Mouse (Mus musculus): ENCODE data around the gene Strip1. TPM values are rescaled to one million over a fixed set of nuclear protein-coding genes. Genes with fewer than 3 reads are reported as not detected.

Gene Strip1
- polyA plus RNA-seq, 1 experiment, result 36.0 TPM

DNA sequence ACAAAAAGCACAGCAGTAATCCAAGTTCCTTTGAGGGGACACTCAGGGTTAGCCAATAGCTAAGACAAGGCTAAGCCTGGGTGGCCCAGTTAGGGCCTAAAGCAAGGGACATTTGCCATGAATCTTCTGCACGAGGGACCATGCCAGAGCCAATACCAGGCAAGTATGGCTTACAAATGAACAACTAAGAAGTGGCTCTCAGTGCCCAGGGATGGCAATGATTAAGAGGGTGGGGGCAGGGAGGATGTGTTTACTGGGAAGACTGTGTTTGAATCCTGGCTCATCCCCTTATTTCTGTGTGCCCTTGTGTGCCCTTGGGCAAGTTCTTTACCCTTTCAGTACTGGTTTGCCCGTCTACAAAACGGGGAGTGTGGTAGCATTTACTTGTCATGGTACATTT is 22.1 kb downstream of the Strip1 start:
- Histone ChIP-seq H3K4me1 (ENCODE audit: control insufficient read depth, insufficient read depth, low read length) (no peaks in the 10 kb centered on the region), H3K27ac (ENCODE audit: control insufficient read depth, insufficient read depth, low read depth, low read length, poor library complexity) (no peak overlapping the region), H3K4me3 (replicated peaks; ENCODE audit: control insufficient read depth, low read depth, low read length) (no peak overlapping the region)
- TF ChIP-seq POLR2A (IDR thresholded peaks at IDR 0.05; ENCODE audit: borderline replicate concordance, control insufficient read depth, low read depth, low read length), result no peak
- TF ChIP-seq CTCF (IDR thresholded peaks at IDR 0.05; ENCODE audit: control insufficient read depth, insufficient read depth, low read length), result no peak
- WGBS, result 66% methylated on average over 3 of the region's 3 CpGs

DNA sequence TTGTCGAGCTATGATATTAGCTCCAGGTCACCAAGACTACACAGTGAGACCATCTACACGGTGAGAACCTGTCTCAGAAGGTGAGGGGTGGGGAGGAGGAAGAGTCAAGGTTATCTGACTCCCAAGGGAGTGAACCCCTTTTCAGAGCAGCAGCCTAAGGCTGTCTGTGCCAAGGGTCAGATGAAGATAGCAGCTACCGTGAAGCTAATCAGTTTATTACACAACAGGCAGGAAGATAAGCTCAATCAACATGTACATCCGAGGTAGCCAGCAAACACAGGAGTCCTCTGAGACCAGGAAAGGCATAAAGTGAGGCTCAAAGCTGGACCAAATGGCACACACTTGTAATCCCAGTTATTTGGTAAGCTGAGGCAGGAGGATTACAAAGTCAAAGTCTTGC is 22.7 kb downstream of the Strip1 start:
- WGBS, result 39% methylated on average over 4 of the region's 4 CpGs
- Histone ChIP-seq H3K4me1 (ENCODE audit: control insufficient read depth, insufficient read depth, low read length) (no peaks in the 10 kb centered on the region), H3K27ac (ENCODE audit: control insufficient read depth, insufficient read depth, low read depth, low read length, poor library complexity) (no peak overlapping the region), H3K4me3 (replicated peaks; ENCODE audit: control insufficient read depth, low read depth, low read length) (no peak overlapping the region)
- TF ChIP-seq POLR2A (IDR thresholded peaks at IDR 0.05; ENCODE audit: borderline replicate concordance, control insufficient read depth, low read depth, low read length), result no peak
- no peak for TF ChIP-seq CTCF (IDR thresholded peaks at IDR 0.05; ENCODE audit: control insufficient read depth, insufficient read depth, low read length)

DNA sequence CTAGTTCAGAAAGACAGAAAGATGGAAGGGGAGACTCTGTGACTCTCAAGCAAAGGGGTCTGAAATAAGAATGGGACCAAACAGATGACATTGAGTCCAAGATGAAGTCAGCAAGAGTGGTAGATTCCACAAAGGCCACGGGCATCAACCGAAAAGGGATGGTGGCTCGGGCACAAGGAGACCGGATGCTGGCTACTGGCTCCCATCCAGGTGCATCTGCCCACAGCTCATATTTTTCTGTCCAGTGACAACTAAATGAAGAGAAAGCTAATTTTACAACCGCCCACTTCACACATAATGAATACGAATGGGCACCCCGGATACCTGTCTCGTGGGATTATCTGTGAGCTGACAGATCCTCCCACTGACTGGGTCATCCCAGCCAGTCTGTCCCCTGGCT is 24.3 kb downstream of the Strip1 start:
- H3K4me1 ChIP-seq (ENCODE audit: control insufficient read depth, insufficient read depth, low read length), result no peaks in the 10 kb centered on the region
- TF ChIP-seq CTCF (IDR thresholded peaks at IDR 0.05; ENCODE audit: control insufficient read depth, insufficient read depth, low read length), result no peak
- TF ChIP-seq POLR2A (IDR thresholded peaks at IDR 0.05; ENCODE audit: borderline replicate concordance, control insufficient read depth, low read depth, low read length), result no peak
- WGBS, result 84% methylated on average over 8 of the region's 8 CpGs
- no peak overlapping the region for H3K4me3 ChIP-seq (replicated peaks; ENCODE audit: control insufficient read depth, low read depth, low read length)
- H3K27ac ChIP-seq (ENCODE audit: control insufficient read depth, insufficient read depth, low read depth, low read length, poor library complexity), result no peak overlapping the region

DNA sequence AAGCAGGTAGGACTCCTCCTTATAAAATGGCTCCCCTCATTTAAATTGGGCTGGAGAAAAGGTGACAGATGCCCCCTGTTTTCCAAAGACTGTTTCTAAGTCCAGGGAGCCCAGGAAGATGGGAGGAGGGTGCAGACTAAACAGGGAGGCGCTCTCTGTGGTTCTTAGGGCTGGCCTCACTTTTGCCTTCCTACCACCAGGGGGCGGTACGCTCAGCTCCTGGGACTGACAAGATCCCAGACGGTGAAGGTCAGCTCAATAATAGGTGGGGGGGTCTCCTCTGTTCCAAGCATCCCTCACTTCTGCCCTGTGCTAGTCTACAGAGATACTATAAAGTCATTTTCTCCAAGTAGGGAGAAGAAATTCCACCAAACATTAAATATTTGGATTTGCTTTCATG is 26.2 kb downstream of the Strip1 start:
- WGBS, result 5% methylated on average over 4 of the region's 4 CpGs

DNA sequence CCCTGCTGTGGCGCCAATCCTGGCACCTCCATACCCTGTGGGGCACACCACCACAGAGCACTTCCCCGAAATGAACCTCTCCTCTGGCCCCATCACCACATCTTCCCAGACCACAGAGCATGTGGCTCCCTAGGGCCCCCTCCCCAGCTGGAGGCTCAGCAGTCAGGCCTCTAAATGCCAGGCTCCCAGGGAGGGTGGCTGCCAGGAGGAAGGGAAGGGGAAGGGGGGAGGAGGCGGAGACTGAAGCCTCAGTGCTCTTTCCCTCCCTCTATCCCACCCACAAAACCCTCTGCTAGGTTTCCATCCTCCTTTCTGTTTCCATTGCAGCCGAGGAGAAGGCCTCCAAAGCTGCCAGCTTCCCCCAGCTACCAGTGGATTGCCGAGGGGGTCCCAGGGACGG is 31.4 kb downstream of the Strip1 start:
- TF ChIP-seq CTCF (IDR thresholded peaks at IDR 0.05; ENCODE audit: control insufficient read depth, insufficient read depth, low read length) (no peak), POLR2A (IDR thresholded peaks at IDR 0.05; ENCODE audit: borderline replicate concordance, control insufficient read depth, low read depth, low read length) (no peak)
- H3K4me3 ChIP-seq (replicated peaks; ENCODE audit: control insufficient read depth, low read depth, low read length), result no peak overlapping the region
- no peak overlapping the region for H3K27ac ChIP-seq (ENCODE audit: control insufficient read depth, insufficient read depth, low read depth, low read length, poor library complexity)
- no peaks in the 10 kb centered on the region; the same call in 1 of the 2 replicates for H3K4me1 ChIP-seq (ENCODE audit: control insufficient read depth, insufficient read depth, low read length)
- 51% methylated on average over 6 of the region's 6 CpGs for WGBS

More for the DNA sequence above, 26.2 kb downstream of the Strip1 start:
- Histone ChIP-seq H3K4me1 (ENCODE audit: control insufficient read depth, insufficient read depth, low read length) (no peaks in the 10 kb centered on the region), H3K4me3 (replicated peaks; ENCODE audit: control insufficient read depth, low read depth, low read length) (no peak overlapping the region), H3K27ac (ENCODE audit: control insufficient read depth, insufficient read depth, low read depth, low read length, poor library complexity) (no peak overlapping the region)
- TF ChIP-seq POLR2A (IDR thresholded peaks at IDR 0.05; ENCODE audit: borderline replicate concordance, control insufficient read depth, low read depth, low read length) (no peak), CTCF (IDR thresholded peaks at IDR 0.05; ENCODE audit: control insufficient read depth, insufficient read depth, low read length) (peak; percentile 86)

- H3K4me3 ChIP-seq (replicated peaks; ENCODE audit: control insufficient read depth, low read depth, low read length), result no peak overlapping the region
- no peak overlapping the region for H3K27ac ChIP-seq (ENCODE audit: control insufficient read depth, insufficient read depth, low read depth, low read length, poor library complexity)
- no peaks in the 10 kb centered on the region; the same call in 1 of the 2 replicates for H3K4me1 ChIP-seq (ENCODE audit: control insufficient read depth, insufficient read depth, low read length)
- TF ChIP-seq CTCF (IDR thresholded peaks at IDR 0.05; ENCODE audit: control insufficient read depth, insufficient read depth, low read length) (no peak), POLR2A (IDR thresholded peaks at IDR 0.05; ENCODE audit: borderline replicate concordance, control insufficient read depth, low read depth, low read length) (no peak)
- 18% methylated on average over 22 of the region's 22 CpGs for WGBS
Measured at GRCm38 (mm10) chr3:107597586-107598389, 33.7 kb downstream of the Strip1 start.

- Histone ChIP-seq H3K4me1 (ENCODE audit: control insufficient read depth, insufficient read depth, low read length) (no peaks in the 10 kb centered on the region; the same call in 1 of the 2 replicates), H3K4me3 (replicated peaks; ENCODE audit: control insufficient read depth, low read depth, low read length) (no peak overlapping the region), H3K27ac (ENCODE audit: control insufficient read depth, insufficient read depth, low read depth, low read length, poor library complexity) (no peak overlapping the region)
- TF ChIP-seq CTCF (IDR thresholded peaks at IDR 0.05; ENCODE audit: control insufficient read depth, insufficient read depth, low read length) (no peak), POLR2A (IDR thresholded peaks at IDR 0.05; ENCODE audit: borderline replicate concordance, control insufficient read depth, low read depth, low read length) (no peak)
- WGBS, result 6% methylated on average over 24 of the region's 24 CpGs
Measured at GRCm38 (mm10) chr3:107597134-107597533, 34.4 kb downstream of the Strip1 start.

GRCm38 (mm10) chr3:107596559-107596958 is 34.9 kb downstream of the Strip1 start:
- no peak overlapping the region for H3K4me3 ChIP-seq (replicated peaks; ENCODE audit: control insufficient read depth, low read depth, low read length)
- WGBS, result 3% methylated on average over 26 of the region's 26 CpGs
- H3K4me1 ChIP-seq (ENCODE audit: control insufficient read depth, insufficient read depth, low read length), result no peaks in the 10 kb centered on the region; the same call in 1 of the 2 replicates
- no peak overlapping the region for H3K27ac ChIP-seq (ENCODE audit: control insufficient read depth, insufficient read depth, low read depth, low read length, poor library complexity)
- TF ChIP-seq POLR2A (IDR thresholded peaks at IDR 0.05; ENCODE audit: borderline replicate concordance, control insufficient read depth, low read depth, low read length) (no peak), CTCF (IDR thresholded peaks at IDR 0.05; ENCODE audit: control insufficient read depth, insufficient read depth, low read length) (no peak)

Data from bone marrow, adult 2 months (tissue).